Mouse (Mus musculus) layer of hippocampus, adult 9-11 months (tissue): ENCODE results near the gene Prmt9.
A peak's percentile ranks its signal among the peaks of the same experiment; 100 is the strongest.

ENCODE experiments used
- DNase-seq: peaks from one replicate; pipeline ENCODE4 v3.0.0; 2022

Prmt9 gene

GRCm38 (mm10) chr8:77549121-77549706 lies at the start of gene Prmt9:
Gene Prmt9, plus strand, starts transcription at chr8:77549397.
- DNase-seq, result peak; percentile 92

DNA sequence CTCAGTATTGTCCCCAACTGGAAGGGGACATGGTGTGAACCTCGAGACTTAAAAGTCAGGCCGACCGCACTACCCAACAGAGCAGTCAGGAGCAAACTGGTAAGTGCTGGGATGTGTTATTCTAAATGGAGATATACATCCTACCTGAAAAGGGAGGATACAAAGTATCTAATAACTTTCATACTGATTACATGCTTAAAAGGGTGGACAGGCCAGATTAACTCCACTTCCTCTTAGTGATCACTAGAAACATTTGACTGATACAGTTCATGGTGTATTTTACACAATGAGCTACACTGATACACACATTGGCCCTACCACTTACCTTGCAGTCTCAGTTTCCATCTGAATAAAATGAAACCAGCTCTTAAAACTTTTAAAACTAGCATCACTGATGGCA lies 48.9 kb upstream of the Prmt9 start:
- no peak for DNase-seq

GRCm38 (mm10) chr8:77501131-77501530 lies 48.1 kb upstream of the Prmt9 start:
- no peak for DNase-seq

- DNase-seq, result no peak
These were observed 46.6 kb upstream of the Prmt9 start for GRCm38 (mm10) chr8:77502547-77502946.

- no peak for DNase-seq
These were observed 42.7 kb upstream of the Prmt9 start for GRCm38 (mm10) chr8:77506539-77506938.

DNA sequence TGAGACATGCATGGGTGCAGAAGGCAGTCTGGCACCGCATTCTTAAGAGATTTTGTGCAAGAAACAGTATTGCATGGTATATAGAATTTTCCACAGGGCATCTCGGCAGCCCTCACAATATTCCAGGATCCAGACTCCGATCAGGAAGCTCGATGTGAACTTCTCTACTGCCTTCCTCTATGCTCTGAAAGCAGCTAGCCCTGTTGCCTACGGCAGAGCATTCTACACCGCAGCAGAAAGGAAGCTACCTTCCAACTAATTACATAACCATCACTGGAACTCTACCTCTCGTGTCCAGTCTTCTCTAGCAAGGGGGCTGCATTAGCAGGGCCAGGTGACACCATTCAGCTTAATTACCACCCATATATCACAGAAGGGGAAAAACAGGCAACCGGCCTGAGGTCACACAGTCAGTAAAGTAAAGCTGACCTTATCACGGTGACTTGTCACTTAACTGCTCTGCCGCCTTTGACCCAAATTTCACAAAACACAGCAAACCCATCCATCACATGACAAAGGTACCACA lies 41.6 kb upstream of the Prmt9 start:
- no peak for DNase-seq

- no peak for DNase-seq
These were observed 40.2 kb upstream of the Prmt9 start for GRCm38 (mm10) chr8:77509044-77509443.

DNA sequence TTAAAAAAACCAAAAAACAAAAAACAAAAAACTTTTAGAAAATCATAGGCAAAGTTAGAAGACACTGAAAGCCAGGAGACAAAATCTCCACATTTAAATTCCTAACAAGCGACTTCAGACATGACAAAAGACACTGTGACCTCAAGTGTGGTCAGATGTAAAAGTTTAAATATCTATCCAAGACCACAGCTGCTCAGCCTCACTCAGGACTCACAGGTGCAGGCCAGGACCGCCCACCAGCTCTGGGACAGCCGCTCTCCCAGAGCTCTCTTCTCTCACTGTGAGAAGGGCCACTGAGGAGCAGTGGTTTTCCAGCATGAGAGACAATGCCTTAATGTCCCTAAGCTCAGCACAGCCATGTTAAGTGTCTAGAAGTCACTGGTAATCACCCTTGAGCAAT lies 38.8 kb upstream of the Prmt9 start:
- no peak for DNase-seq

- DNase-seq, result no peak
These were observed 37.3 kb upstream of the Prmt9 start for GRCm38 (mm10) chr8:77511750-77512493.

DNA sequence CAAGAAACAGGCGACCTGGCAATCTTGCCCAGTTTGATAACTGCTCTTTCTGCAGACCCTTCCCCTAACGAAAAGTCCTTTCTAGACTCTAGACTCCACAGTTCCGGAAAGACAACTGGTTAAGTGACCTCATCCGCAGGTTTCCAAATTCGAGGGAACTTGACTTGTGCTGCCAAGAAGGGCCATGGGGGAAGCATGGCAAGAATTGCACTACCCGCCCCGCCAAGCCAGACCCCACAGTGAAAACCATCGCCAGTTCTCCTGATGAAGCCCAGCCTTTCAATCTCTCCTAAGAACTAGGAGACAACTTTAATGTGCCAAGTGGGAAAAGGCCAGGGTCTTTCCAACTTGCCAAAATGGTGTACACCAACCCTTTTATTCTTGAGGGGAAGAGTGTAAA lies 34.0 kb upstream of the Prmt9 start:
- no peak for DNase-seq

GRCm38 (mm10) chr8:77515786-77516185 lies 33.4 kb upstream of the Prmt9 start:
- DNase-seq, result no peak

GRCm38 (mm10) chr8:77516845-77517244 lies 32.4 kb upstream of the Prmt9 start:
- no peak for DNase-seq

GRCm38 (mm10) chr8:77517301-77518200 lies 31.6 kb upstream of the Prmt9 start, which contains the start of gene Arhgap10:
Gene Arhgap10, minus strand, starts transcription at chr8:77517953.
- DNase-seq, result peak; percentile 14

- no peak for DNase-seq
These were observed 30.7 kb upstream of the Prmt9 start for GRCm38 (mm10) chr8:77518201-77519115.

DNA sequence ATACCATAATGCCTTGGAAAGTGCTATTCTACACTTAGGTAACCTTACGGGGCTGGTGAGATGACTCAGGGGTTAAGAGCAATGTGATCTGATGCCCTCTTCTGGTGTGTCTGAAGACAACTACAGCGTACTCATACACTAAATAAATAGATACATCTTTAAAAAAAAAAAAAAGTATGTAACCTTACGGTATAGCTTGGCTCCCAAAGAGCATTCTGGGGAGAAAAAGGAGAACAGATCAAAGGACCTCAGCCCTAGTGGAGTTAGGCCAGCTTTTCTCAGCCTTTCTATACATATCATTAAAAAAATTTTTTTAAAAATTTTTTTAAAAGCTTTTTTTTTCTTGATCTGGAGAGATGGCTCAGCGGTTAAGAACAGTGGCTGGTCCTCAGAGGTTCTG lies 28.6 kb upstream of the Prmt9 start:
- DNase-seq, result no peak

DNA sequence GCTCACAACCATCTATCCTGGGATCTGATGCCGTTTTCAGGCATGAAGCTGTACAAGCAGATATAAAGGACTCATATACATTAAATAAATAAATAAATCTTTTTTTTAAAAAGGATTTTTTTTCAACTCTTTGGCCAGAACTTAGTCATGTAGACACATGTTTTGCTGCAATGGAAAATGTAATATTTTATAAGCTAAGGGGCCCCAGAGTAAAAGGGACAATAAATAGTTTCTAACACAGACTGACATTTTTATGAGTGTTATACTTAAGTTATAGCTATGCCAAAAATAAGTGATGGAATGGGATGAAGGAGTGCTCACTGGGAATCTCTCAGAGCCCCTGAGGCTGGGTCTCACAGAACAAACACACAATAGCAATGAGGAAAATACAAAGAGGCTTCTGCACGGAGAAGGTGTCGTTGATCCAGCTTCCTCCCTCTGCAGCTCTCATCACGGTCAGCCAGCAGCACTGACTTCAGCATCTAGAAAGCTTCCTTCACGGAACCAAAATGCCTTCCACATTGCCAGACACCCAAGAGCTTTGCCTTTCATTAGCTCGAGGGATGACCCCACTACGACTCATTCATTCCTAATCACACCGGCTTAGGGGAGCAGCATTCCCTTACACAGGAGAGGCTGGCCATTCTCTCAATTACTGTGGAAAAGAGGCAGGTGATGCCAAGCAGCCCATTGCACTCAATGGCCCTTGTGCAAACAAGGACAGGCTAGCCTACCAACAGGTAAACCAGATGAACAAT lies 28.0 kb upstream of the Prmt9 start:
- no peak for DNase-seq

- no peak for DNase-seq
These were observed 26.2 kb upstream of the Prmt9 start for GRCm38 (mm10) chr8:77522984-77523383.

DNA sequence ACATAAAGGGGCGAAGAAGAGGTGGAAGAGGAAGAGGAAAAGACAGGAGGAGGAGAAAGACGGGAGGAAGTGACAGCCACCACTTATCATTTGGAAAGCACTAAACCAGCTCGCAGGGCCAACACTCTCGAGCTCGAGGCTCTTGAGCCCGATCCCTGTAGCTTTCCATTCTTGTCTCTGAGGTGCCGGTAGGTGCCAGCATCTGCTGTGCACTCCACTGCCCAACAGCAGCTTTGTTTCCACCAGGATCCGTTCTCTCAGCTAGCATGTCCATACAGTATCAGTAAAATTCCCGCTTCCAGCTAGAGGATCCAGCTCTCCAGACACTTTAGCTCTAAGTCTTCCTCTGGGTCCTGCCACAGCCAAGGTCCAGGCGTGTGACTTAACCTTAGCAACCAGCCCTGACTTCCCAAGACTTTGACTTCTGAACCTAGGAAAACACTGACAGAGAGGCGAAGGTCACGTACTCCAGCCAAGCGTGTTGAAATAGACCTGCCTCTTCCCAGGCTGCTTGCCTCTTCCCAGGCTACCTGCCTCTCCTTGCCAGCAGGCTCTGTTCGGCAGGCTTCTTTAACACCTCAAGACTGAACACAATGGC lies 25.1 kb upstream of the Prmt9 start:
- DNase-seq, result no peak

DNA sequence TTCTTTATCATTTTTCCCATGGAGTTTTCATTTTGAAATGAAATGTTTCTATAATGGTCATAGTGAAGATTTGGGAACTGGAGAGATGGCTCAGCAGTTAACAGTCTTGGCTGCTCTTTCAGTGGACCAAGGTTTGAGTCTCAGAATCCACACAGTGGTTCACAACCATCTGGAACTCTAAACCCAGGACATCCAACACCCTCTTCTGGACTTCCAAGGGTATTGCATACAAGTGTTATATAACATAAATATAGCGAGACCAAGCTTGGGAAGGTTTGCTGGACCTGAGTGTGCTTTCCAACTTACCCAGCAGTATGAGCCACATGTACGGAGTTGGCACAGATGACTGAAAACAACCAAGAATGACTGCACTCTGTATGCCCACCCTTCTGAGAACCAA lies 24.3 kb upstream of the Prmt9 start:
- no peak for DNase-seq

DNA sequence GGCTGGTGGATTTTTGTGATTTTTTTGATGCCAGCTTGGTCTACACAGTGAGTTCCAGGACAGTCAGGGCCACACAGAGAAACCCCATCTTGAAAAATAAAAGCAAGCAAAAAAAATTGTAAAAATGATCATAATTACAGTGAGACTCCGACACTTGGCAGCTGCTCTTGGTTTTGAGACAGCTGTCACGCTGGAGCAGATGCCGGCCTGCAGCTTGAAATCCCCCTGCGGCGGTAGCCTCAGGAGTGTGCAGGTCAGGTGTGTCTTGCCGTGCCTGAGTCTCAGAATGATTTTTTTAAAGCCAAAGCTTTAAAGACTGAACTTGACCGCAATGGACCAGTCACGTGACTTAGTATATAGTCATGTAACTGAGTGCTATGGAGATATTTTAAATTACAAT lies 23.1 kb upstream of the Prmt9 start:
- no peak for DNase-seq

DNA sequence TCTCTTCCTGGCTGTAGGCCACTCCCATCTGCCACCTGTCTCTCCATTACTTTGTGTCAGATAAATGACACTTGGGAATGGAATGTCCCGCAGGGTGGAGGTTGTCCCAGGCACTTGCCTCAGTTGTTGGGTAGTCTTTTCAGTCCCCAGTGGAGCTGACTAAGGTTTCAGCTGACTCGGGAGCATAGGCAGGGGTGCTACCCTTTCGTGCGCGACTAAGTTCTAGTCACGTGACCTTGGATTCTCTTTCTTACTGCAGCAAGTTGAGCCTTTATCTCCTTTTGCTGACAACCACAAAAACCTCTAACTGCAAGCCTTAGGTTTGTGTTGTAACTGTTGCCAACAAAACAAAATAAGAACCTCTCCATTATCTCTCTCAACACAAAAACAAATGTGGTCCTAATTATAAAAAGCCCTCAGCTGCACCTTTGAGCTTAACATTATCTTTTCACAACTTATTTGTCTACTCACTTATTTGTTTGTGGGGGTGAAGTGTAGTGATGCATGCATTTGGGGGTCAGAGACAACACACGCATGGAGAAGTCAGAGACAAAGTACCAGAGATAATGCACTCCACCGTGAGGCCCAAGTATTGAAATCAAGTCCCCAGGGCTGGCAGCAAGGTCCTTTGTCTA lies 14.7 kb upstream of the Prmt9 start:
- no peak for DNase-seq
